Mouse (Mus musculus): ENCODE measurements around the gene Trhde. TPM values are rescaled to one million over a fixed set of nuclear protein-coding genes. Genes with fewer than 3 reads are reported as not detected.

Trhde gene
- polyA plus RNA-seq, 1 experiment from 2014 or later: 1.0 TPM

GRCm38 (mm10) chr10:114415717-114416116 lies 386.4 kb downstream of the Trhde start:
- no peaks in the 10 kb centered on the region for H3K36me3 ChIP-seq
- H3K9me3 ChIP-seq (replicated peaks): no peaks in the 10 kb centered on the region
- no peak overlapping the region for H3K27ac ChIP-seq (replicated peaks)
- H3K4me2 ChIP-seq (replicated peaks): no peak overlapping the region
- no peak overlapping the region for H3K9ac ChIP-seq
- 76% methylated on average over 2 of the region's 2 CpGs for WGBS
- no peak overlapping the region for H3K4me3 ChIP-seq (replicated peaks)
- H3K27me3 ChIP-seq: no peaks in the 10 kb centered on the region
- no peak for ATAC-seq (ENCODE audit: insufficient number of reproducible peaks, low FRiP score, low TSS enrichment, low read depth)
- H3K4me1 ChIP-seq: no peaks in the 10 kb centered on the region

GRCm38 (mm10) chr10:114405260-114405659 lies 396.8 kb downstream of the Trhde start:
- H3K4me3 ChIP-seq (replicated peaks): no peak overlapping the region
- no peak overlapping the region for H3K27ac ChIP-seq (replicated peaks)
- H3K27me3 ChIP-seq: no peaks in the 10 kb centered on the region
- no peaks in the 10 kb centered on the region for H3K4me1 ChIP-seq
- 48% methylated on average over 7 of the region's 7 CpGs for WGBS
- no peak overlapping the region for H3K4me2 ChIP-seq (replicated peaks)
- no peak for ATAC-seq (ENCODE audit: insufficient number of reproducible peaks, low FRiP score, low TSS enrichment, low read depth)
- no peaks in the 10 kb centered on the region for H3K36me3 ChIP-seq
- no peaks in the 10 kb centered on the region for H3K9me3 ChIP-seq (replicated peaks)
- no peak overlapping the region for H3K9ac ChIP-seq

- Histone ChIP-seq H3K27ac (replicated peaks) (no peak overlapping the region), H3K4me3 (replicated peaks) (no peak overlapping the region), H3K9ac (no peak overlapping the region), H3K27me3 (no peaks in the 10 kb centered on the region), H3K4me2 (replicated peaks) (no peak overlapping the region), H3K4me1 (no peaks in the 10 kb centered on the region), H3K9me3 (replicated peaks) (no peaks in the 10 kb centered on the region), H3K36me3 (no peaks in the 10 kb centered on the region)
- no peak for ATAC-seq (ENCODE audit: insufficient number of reproducible peaks, low FRiP score, low TSS enrichment, low read depth)
- 71% methylated on average over 2 of the region's 2 CpGs for WGBS
Measured at GRCm38 (mm10) chr10:114403795-114404194, 398.3 kb downstream of the Trhde start.

- Histone ChIP-seq H3K4me2 (replicated peaks) (no peak overlapping the region), H3K27me3 (no peaks in the 10 kb centered on the region), H3K9me3 (replicated peaks) (no peaks in the 10 kb centered on the region), H3K4me3 (replicated peaks) (no peak overlapping the region), H3K27ac (replicated peaks) (no peak overlapping the region), H3K36me3 (no peaks in the 10 kb centered on the region), H3K4me1 (no peaks in the 10 kb centered on the region), H3K9ac (no peak overlapping the region)
- 73% methylated on average over 3 of the region's 3 CpGs for WGBS
- no peak for ATAC-seq (ENCODE audit: insufficient number of reproducible peaks, low FRiP score, low TSS enrichment, low read depth)
Measured at GRCm38 (mm10) chr10:114370804-114371203, 431.3 kb downstream of the Trhde start.

- no peaks in the 10 kb centered on the region for H3K4me1 ChIP-seq
- no peak overlapping the region for H3K27ac ChIP-seq (replicated peaks)
- no peak overlapping the region for H3K4me2 ChIP-seq (replicated peaks)
- no peaks in the 10 kb centered on the region for H3K9me3 ChIP-seq (replicated peaks)
- WGBS: 50% methylated on average over 6 of the region's 6 CpGs
- no peaks in the 10 kb centered on the region for H3K36me3 ChIP-seq
- H3K9ac ChIP-seq: no peak overlapping the region
- H3K4me3 ChIP-seq (replicated peaks): no peak overlapping the region
- H3K27me3 ChIP-seq: no peaks in the 10 kb centered on the region
- ATAC-seq (ENCODE audit: insufficient number of reproducible peaks, low FRiP score, low TSS enrichment, low read depth): no peak
Measured at GRCm38 (mm10) chr10:114363442-114363841, 438.7 kb downstream of the Trhde start.

GRCm38 (mm10) chr10:114362631-114363030 lies 439.5 kb downstream of the Trhde start:
- Histone ChIP-seq H3K9me3 (replicated peaks) (no peaks in the 10 kb centered on the region), H3K36me3 (no peaks in the 10 kb centered on the region), H3K27ac (replicated peaks) (no peak overlapping the region), H3K9ac (no peak overlapping the region), H3K4me2 (replicated peaks) (no peak overlapping the region), H3K27me3 (no peaks in the 10 kb centered on the region), H3K4me3 (replicated peaks) (no peak overlapping the region), H3K4me1 (no peaks in the 10 kb centered on the region)
- no peak for ATAC-seq (ENCODE audit: insufficient number of reproducible peaks, low FRiP score, low TSS enrichment, low read depth)
- WGBS: 26% methylated on average over 2 of the region's 2 CpGs

Measured in embryonic facial prominence, embryonic 15.5 days (tissue).